Mouse (Mus musculus): Measurements from ENCODE around the gene Dicer1. TPM values are rescaled to one million over a fixed set of nuclear protein-coding genes. Genes with fewer than 3 reads are reported as not detected.

The Dicer1 gene
- polyA plus RNA-seq, 1 experiment, result 7.3 TPM

DNA sequence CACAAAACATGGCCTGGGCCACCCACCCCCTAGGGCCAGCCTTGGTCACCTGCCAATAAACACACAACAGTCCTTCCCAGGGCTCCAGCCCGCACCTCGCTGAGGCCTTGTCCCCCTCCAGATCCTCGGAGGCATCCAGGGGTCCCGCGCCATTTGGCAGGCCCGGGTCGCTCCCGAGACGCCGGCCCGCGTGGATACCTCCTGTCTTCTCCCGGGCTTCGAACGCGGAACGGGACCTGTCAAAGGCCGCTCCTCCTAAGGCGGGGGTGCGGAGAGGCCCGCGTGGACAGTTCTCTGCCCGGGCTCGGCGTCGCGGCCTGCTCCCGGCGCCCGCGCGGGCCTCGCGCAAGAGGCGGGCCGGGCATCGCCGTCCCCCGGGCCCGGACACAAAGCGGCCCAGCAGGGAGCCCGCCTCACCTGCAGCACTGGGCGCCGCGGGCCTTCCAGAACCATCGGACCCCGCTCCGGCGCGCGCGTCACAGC, 380 bp downstream of the Dicer1 start:
- no peaks in the 10 kb centered on the region for H3K27me3 ChIP-seq (ENCODE audit: control insufficient read depth, insufficient read depth, insufficient read length)
- peaks cover 50% of the 10 kb centered on the region for H3K79me3 ChIP-seq (ENCODE audit: low read depth)
- peaks cover 8% of the 10 kb centered on the region for H3K36me3 ChIP-seq (ENCODE audit: control insufficient read depth, insufficient read depth)
- peak overlapping the region; percentile 90 for H3ac ChIP-seq (ENCODE audit: control insufficient read depth, insufficient read length, low read depth)
- TF ChIP-seq MAX (IDR thresholded peaks at IDR 0.05), result peak; percentile 24
- no peak for TF ChIP-seq CEBPB (IDR thresholded peaks at IDR 0.05; ENCODE audit: low read depth)
- peaks cover 54% of the 10 kb centered on the region for H3K79me2 ChIP-seq (ENCODE audit: control insufficient read depth, insufficient read depth)
- H3K4me3 ChIP-seq (ENCODE audit: insufficient read depth, poor library complexity, severe bottlenecking), result peak overlapping the region; percentile 74

DNA sequence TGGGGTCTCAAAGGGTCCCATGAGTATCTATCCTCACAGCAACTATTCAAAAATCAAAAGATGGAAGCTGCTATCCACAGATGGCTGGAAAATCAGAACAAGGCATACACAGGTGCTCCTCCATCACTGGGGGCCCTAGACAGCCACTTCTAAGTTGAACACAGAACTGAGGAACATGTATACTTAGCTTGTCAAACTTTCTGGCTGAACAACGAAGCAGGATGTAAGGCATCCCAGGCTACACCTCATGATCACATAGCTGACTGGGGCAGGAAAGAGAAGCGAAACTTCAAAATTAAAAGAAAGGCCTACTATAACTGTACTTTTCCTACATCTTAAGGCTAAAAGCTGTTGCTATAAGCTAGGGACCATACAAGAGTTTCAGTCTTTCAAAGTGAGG, 2.8 kb downstream of the Dicer1 start:
- no peak overlapping the region for H3K4me3 ChIP-seq (ENCODE audit: insufficient read depth, poor library complexity, severe bottlenecking)
- no peak for TF ChIP-seq MYOG (IDR thresholded peaks at IDR 0.05; ENCODE audit: control insufficient read depth, extremely low read depth, insufficient read length)
- TF ChIP-seq FOSL1 (IDR thresholded peaks at IDR 0.05; ENCODE audit: insufficient read depth, low read length, poor library complexity, severe bottlenecking), result no peak
- no peak for TF ChIP-seq CEBPB (IDR thresholded peaks at IDR 0.05; ENCODE audit: low read depth)
- no peak for TF ChIP-seq MYOD1 (IDR thresholded peaks at IDR 0.05; ENCODE audit: control insufficient read depth, insufficient read length, low read depth)

DNA sequence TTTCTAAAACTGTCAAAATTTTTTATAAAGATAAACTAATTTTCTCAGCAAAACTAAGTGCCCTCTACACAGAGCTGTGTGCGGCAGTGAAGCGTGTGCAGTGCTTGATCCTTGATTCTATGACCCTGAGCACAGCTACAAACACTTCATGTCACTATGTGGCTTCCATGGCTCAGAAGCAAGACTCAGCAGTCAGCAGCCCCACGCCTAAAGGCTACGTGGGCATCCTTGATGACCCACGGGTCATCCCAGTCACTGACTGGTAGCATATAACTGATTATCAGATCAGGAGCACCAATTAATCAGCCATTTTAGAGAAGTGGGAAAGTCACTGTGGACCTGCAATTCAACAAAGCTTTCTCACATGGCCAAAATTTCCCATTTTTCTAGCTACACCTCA, 4.5 kb downstream of the Dicer1 start:
- TF ChIP-seq FOSL1 (IDR thresholded peaks at IDR 0.05; ENCODE audit: insufficient read depth, low read length, poor library complexity, severe bottlenecking), result no peak
- TF ChIP-seq USF1 (IDR thresholded peaks at IDR 0.05; ENCODE audit: low read depth), result no peak
- no peak for TF ChIP-seq MAX (IDR thresholded peaks at IDR 0.05)
- no peak for TF ChIP-seq CEBPB (IDR thresholded peaks at IDR 0.05; ENCODE audit: low read depth)
- TF ChIP-seq CTCF (IDR thresholded peaks at IDR 0.05; ENCODE audit: control insufficient read depth, insufficient read depth, insufficient read length), result no peak
- TF ChIP-seq MYOG (IDR thresholded peaks at IDR 0.05; ENCODE audit: control insufficient read depth, extremely low read depth, insufficient read length), result no peak
- TF ChIP-seq MYOD1 (IDR thresholded peaks at IDR 0.05; ENCODE audit: control insufficient read depth, insufficient read length, low read depth), result no peak
- Histone ChIP-seq H3ac (ENCODE audit: control insufficient read depth, insufficient read length, low read depth) (no peak overlapping the region), H3K36me3 (ENCODE audit: control insufficient read depth, insufficient read depth) (peaks cover 18% of the 10 kb centered on the region), H3K79me3 (ENCODE audit: low read depth) (peaks cover 90% of the 10 kb centered on the region), H3K27me3 (ENCODE audit: control insufficient read depth, insufficient read depth, insufficient read length) (no peaks in the 10 kb centered on the region), H3K4me3 (ENCODE audit: insufficient read depth, poor library complexity, severe bottlenecking) (no peak overlapping the region), H3K79me2 (ENCODE audit: control insufficient read depth, insufficient read depth) (peaks cover 95% of the 10 kb centered on the region)

More for the DNA sequence above, 2.8 kb downstream of the Dicer1 start:
- Histone ChIP-seq H3ac (ENCODE audit: control insufficient read depth, insufficient read length, low read depth) (no peak overlapping the region), H3K36me3 (ENCODE audit: control insufficient read depth, insufficient read depth) (peaks cover 18% of the 10 kb centered on the region), H3K79me3 (ENCODE audit: low read depth) (peaks cover 74% of the 10 kb centered on the region), H3K27me3 (ENCODE audit: control insufficient read depth, insufficient read depth, insufficient read length) (no peaks in the 10 kb centered on the region), H3K79me2 (ENCODE audit: control insufficient read depth, insufficient read depth) (peaks cover 78% of the 10 kb centered on the region)

- H3K27me3 ChIP-seq (ENCODE audit: control insufficient read depth, insufficient read depth, insufficient read length), result no peaks in the 10 kb centered on the region
- H3K79me2 ChIP-seq (ENCODE audit: control insufficient read depth, insufficient read depth), result peaks cover 100% of the 10 kb centered on the region
- no peak overlapping the region for H3K4me3 ChIP-seq (ENCODE audit: insufficient read depth, poor library complexity, severe bottlenecking)
- H3ac ChIP-seq (ENCODE audit: control insufficient read depth, insufficient read length, low read depth), result no peak overlapping the region
- H3K36me3 ChIP-seq (ENCODE audit: control insufficient read depth, insufficient read depth), result peaks cover 18% of the 10 kb centered on the region
- peaks cover 96% of the 10 kb centered on the region for H3K79me3 ChIP-seq (ENCODE audit: low read depth)
- no peak for TF ChIP-seq FOSL1 (IDR thresholded peaks at IDR 0.05; ENCODE audit: insufficient read depth, low read length, poor library complexity, severe bottlenecking)
- TF ChIP-seq CTCF (IDR thresholded peaks at IDR 0.05; ENCODE audit: control insufficient read depth, insufficient read depth, insufficient read length), result no peak
- TF ChIP-seq USF1 (IDR thresholded peaks at IDR 0.05; ENCODE audit: low read depth), result no peak
- TF ChIP-seq CEBPB (IDR thresholded peaks at IDR 0.05; ENCODE audit: low read depth), result no peak
- TF ChIP-seq MYOG (IDR thresholded peaks at IDR 0.05; ENCODE audit: control insufficient read depth, extremely low read depth, insufficient read length), result no peak
- TF ChIP-seq MAX (IDR thresholded peaks at IDR 0.05), result no peak
- no peak for TF ChIP-seq MYOD1 (IDR thresholded peaks at IDR 0.05; ENCODE audit: control insufficient read depth, insufficient read length, low read depth)
These were observed 5.2 kb downstream of the Dicer1 start for GRCm38 (mm10) chr12:104746601-104747000.

DNA sequence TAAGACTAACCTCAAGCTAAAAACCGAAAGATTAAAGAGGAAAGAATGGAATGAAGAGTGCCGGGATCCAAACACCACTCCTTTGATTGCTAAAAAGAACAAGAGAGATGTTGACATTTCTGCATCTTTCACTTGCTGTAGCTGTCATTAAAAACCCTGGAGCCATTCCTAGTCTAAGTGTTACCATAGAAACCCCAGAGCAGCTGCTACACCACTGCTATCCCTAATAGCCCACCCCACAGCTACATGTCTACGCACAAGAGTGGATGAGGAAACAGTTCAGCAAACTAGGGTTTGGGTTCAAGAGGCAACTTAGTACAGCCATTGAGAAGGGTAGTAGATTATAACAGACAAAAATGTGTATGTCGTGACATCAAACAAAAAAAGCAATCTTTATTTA, 8.1 kb downstream of the Dicer1 start:
- peaks cover 93% of the 10 kb centered on the region for H3K79me3 ChIP-seq (ENCODE audit: low read depth)
- peaks cover 10% of the 10 kb centered on the region for H3K36me3 ChIP-seq (ENCODE audit: control insufficient read depth, insufficient read depth)
- TF ChIP-seq USF1 (IDR thresholded peaks at IDR 0.05; ENCODE audit: low read depth), result no peak
- no peak for TF ChIP-seq MYOD1 (IDR thresholded peaks at IDR 0.05; ENCODE audit: control insufficient read depth, insufficient read length, low read depth)
- TF ChIP-seq MAX (IDR thresholded peaks at IDR 0.05), result no peak
- no peak for TF ChIP-seq MYOG (IDR thresholded peaks at IDR 0.05; ENCODE audit: control insufficient read depth, extremely low read depth, insufficient read length)
- TF ChIP-seq CTCF (IDR thresholded peaks at IDR 0.05; ENCODE audit: control insufficient read depth, insufficient read depth, insufficient read length), result no peak
- no peak overlapping the region for H3K4me3 ChIP-seq (ENCODE audit: insufficient read depth, poor library complexity, severe bottlenecking)
- no peaks in the 10 kb centered on the region for H3K27me3 ChIP-seq (ENCODE audit: control insufficient read depth, insufficient read depth, insufficient read length)
- H3ac ChIP-seq (ENCODE audit: control insufficient read depth, insufficient read length, low read depth), result no peak overlapping the region
- peaks cover 99% of the 10 kb centered on the region for H3K79me2 ChIP-seq (ENCODE audit: control insufficient read depth, insufficient read depth)

DNA sequence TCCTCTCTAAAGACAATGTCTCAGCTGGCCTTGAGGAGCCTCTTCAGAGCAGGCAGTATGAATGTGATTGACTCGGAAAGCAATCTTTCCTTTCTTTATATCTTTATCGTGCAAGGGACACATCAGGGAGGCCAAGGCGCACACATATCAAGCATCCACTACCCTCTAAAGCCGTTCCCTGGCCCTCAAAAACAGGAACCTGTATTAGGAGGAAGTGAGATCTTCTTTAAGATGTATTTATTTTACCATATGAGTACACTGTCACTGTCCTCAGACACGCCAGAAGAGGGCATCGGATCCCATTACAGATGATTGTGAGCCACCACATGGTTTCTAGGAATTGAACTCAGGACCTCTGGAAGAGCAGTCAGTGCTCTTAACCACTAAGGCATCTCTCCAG, 9.5 kb downstream of the Dicer1 start:
- Histone ChIP-seq H3K27me3 (ENCODE audit: control insufficient read depth, insufficient read depth, insufficient read length) (no peaks in the 10 kb centered on the region), H3K4me3 (ENCODE audit: insufficient read depth, poor library complexity, severe bottlenecking) (no peak overlapping the region), H3K36me3 (ENCODE audit: control insufficient read depth, insufficient read depth) (peaks cover 24% of the 10 kb centered on the region), H3K79me2 (ENCODE audit: control insufficient read depth, insufficient read depth) (peaks cover 99% of the 10 kb centered on the region), H3K79me3 (ENCODE audit: low read depth) (peaks cover 88% of the 10 kb centered on the region), H3ac (ENCODE audit: control insufficient read depth, insufficient read length, low read depth) (no peak overlapping the region)
- no peak for TF ChIP-seq USF1 (IDR thresholded peaks at IDR 0.05; ENCODE audit: low read depth)
- no peak for TF ChIP-seq CEBPB (IDR thresholded peaks at IDR 0.05; ENCODE audit: low read depth)
